Mouse (Mus musculus) lung, embryonic 16.5 days (tissue): ENCODE measurements at regions not wholly inside any gene's neighbourhood (a gene's known extent, or its start where the extent isn't known, plus 50 kb on each side); places are given as distances from the start of the nearest gene placed in this dataset.

ENCODE experiments used
- ATAC-seq: fragments of 200-750 bp; cut with Nextera tagmentation; 2 replicates; pipeline ENCODE4 v1.8.0; 2017; ENCODE audit warnings: low read depth, mild to moderate bottlenecking, moderate library complexity
- H3K27ac ChIP-seq: fragments of 300-500 bp; sonication (generic); 2 replicates; pipeline ENCODE4 v1.5.1; 2014; ENCODE audit warnings: mild to moderate bottlenecking, control low read depth, low read length
- H3K27me3 ChIP-seq: fragments of 300-500 bp; sonication (generic); 2 replicates; pipeline ENCODE4 v1.6.1; 2014; ENCODE audit warnings: low read depth, low read length, mixed read lengths; ENCODE audit not compliant: control insufficient read depth, insufficient read depth
- H3K36me3 ChIP-seq: fragments of 300-500 bp; sonication (generic); 2 replicates; pipeline ENCODE4 v1.6.1; 2014; ENCODE audit warnings: low read length; ENCODE audit not compliant: control insufficient read depth, insufficient read depth
- H3K4me1 ChIP-seq: fragments of 300-500 bp; sonication (generic); replicated peaks from 2 replicates; pipeline ENCODE4 v1.6.1; 2014; ENCODE audit warnings: low read length, mixed read lengths; ENCODE audit not compliant: control insufficient read depth, insufficient read depth
- H3K4me2 ChIP-seq: fragments of 300-500 bp; sonication (generic); 2 replicates; pipeline ENCODE4 v1.6.1; 2014; ENCODE audit warnings: low read depth, low read length, control low read depth
- H3K4me3 ChIP-seq: fragments of 300-500 bp; sonication (generic); 2 replicates; pipeline ENCODE4 v1.5.1; 2014; ENCODE audit warnings: mild to moderate bottlenecking, low read length, control low read depth
- H3K9ac ChIP-seq: fragments of 300-500 bp; sonication (generic); 2 replicates; pipeline ENCODE4 v1.6.1; 2014; ENCODE audit warnings: low read length, control low read depth
- H3K9me3 ChIP-seq: fragments of 300-500 bp; sonication (generic); 2 replicates; pipeline ENCODE4 v1.6.1; 2016; ENCODE audit warnings: low read length; ENCODE audit not compliant: control insufficient read depth
- WGBS: fragments of 180-500 bp; shearing (Covaris S2); extraction: QIAGEN DNeasy Blood & Tissue Kit; methylation state at CpG from one replicate; pipeline ENCODE4 v1.1.7; 2014; 5-methylcytosine and 5-hydroxymethylcytosine counted together

DNA sequence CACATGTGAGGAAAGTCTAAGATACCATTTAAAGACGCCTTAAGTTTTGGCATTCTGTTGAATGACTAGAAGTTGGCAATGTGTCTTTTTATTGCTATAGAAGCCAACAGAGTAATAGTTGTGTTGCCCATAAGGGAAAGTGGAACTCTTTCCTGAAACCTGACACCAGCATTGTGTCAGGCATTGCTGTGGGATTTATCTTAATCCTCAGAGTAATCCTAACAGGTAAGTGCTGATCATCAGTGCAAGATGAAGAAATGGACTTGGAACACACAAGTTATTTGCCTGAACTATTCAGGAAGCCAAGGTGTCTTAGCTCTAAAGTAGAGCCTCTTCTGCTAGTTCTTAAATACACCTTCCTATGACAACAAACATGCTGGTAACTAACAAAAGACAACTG is 198.3 kb upstream of the Rbms1 start:
- no peak for ATAC-seq
- 85% methylated on average over 1 of the region's 1 CpGs for WGBS
- no peaks in the 10 kb centered on the region for H3K9me3 ChIP-seq

DNA sequence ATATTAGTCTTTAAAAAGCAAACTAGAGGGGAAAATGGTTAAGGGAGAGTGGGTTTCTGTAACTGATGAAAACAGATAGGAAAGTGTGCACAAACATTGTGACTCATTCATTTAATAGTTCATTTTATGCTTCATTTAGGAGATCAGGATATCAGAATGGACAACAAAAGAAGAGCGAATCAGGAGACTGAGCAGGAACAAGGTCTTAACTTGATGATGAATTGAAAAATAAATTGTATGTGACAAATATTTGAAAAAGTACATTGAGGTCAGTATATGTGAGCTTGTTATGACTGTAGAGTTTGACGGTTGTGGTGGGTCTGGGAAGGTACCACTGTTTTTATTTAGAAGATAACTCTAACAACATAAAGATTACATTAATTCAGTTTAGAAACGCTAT is 196.8 kb upstream of the Rbms1 start:
- H3K4me1 ChIP-seq = no peaks in the 10 kb centered on the region
- ATAC-seq = no peak
- H3K9me3 ChIP-seq = no peaks in the 10 kb centered on the region
- no peak overlapping the region for H3K9ac ChIP-seq
- no peak overlapping the region for H3K27ac ChIP-seq
- no peak overlapping the region for H3K4me2 ChIP-seq
- H3K4me3 ChIP-seq = no peak overlapping the region
- H3K36me3 ChIP-seq = no peaks in the 10 kb centered on the region
- WGBS = 71% methylated on average over 3 of the region's 3 CpGs
- no peaks in the 10 kb centered on the region for H3K27me3 ChIP-seq

More for the DNA sequence above, 198.3 kb upstream of the Rbms1 start:
- Histone ChIP-seq H3K27me3 (no peaks in the 10 kb centered on the region), H3K4me3 (no peak overlapping the region), H3K36me3 (no peaks in the 10 kb centered on the region), H3K27ac (no peak overlapping the region), H3K9ac (no peak overlapping the region), H3K4me2 (no peak overlapping the region), H3K4me1 (no peaks in the 10 kb centered on the region)

DNA sequence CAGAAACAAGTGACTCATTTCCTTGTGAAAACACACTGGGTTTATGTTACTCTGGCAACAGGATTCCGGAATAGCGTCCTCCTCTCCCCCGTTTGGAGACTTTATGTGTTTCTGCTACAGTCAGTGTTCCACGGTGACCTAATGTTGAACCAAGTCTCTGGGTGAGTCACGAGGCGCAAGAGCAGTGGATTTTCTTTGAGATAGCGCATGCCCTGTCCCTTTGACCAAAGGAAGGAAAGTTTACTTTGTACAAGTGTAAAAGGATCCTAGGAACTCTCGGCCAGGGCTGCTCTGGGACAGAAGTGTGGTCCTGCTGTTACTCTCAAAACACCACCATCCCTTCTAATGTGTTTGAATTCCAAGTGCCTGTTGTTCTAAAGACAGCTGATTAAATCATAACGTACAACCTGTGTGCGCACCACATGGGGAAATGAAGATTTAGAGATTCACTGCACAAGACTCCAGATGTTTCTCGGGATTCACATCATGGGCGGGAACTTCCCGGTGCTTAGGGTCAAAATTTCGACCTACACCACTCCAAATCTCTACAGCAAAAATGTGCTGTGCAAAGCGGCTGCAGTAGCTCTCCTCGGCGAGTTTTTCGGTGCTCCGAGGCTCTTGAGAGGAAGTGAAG is 176.1 kb upstream of the Rbms1 start:
- peak overlapping the region; percentile 82 for H3K27ac ChIP-seq
- no peaks in the 10 kb centered on the region for H3K27me3 ChIP-seq
- ATAC-seq = peak; percentile 89
- peak overlapping the region; percentile 37 for H3K4me3 ChIP-seq
- H3K36me3 ChIP-seq = no peaks in the 10 kb centered on the region
- H3K9me3 ChIP-seq = no peaks in the 10 kb centered on the region
- H3K4me1 ChIP-seq = peaks cover 24% of the 10 kb centered on the region
- 2% methylated on average over 19 of the region's 19 CpGs for WGBS
- peak overlapping the region; percentile 53 for H3K4me2 ChIP-seq
- H3K9ac ChIP-seq = peak overlapping the region; percentile 53

DNA sequence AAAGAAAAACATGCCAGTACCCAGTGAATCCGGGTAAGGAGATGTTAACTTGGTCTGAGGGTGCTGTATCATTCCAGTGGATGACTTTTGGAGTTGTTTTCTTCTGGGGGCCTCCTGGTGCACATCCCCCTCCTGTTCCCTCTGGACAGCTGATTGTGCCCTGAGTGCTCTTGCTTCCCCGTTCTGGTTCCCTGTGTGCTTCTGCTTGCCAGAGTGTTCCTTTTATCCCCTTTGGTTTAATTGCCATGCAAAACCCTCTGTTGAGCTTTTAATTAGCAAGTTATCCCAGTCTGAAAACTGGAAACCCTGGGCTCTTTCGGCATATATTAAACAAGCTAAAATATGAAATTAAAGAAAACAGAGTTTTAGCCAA is 175.6 kb upstream of the Rbms1 start:
- peak; percentile 54 for ATAC-seq

DNA sequence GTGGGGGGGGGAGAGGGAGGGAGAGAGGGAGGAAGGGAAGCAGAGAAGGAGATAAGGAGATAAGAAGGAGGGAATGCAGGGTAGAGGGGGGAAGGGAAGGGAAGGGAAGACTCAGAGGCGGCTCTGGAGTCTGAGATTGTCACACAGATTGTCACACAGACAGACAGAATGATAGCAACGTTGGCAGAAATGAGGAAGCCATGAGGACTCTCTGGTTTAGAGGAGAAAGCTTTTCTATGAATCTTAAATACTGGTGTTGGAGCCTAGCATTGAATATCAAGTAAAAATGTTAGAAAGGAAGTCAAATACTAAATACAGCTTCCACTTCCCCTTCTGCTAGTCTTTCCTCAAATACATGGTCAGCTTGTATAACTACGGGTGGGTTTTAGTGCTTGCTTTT is 174.4 kb upstream of the Rbms1 start:
- no peak for ATAC-seq

More for the DNA sequence above, 175.6 kb upstream of the Rbms1 start:
- H3K4me2 ChIP-seq = peak overlapping the region; percentile 53
- H3K27ac ChIP-seq = peak overlapping the region; percentile 82
- peak overlapping the region; percentile 37 for H3K4me3 ChIP-seq
- 13% methylated on average over 3 of the region's 3 CpGs for WGBS
- H3K36me3 ChIP-seq = no peaks in the 10 kb centered on the region
- H3K9me3 ChIP-seq = no peaks in the 10 kb centered on the region
- peaks cover 24% of the 10 kb centered on the region for H3K4me1 ChIP-seq
- H3K9ac ChIP-seq = no peak overlapping the region
- no peaks in the 10 kb centered on the region for H3K27me3 ChIP-seq

DNA sequence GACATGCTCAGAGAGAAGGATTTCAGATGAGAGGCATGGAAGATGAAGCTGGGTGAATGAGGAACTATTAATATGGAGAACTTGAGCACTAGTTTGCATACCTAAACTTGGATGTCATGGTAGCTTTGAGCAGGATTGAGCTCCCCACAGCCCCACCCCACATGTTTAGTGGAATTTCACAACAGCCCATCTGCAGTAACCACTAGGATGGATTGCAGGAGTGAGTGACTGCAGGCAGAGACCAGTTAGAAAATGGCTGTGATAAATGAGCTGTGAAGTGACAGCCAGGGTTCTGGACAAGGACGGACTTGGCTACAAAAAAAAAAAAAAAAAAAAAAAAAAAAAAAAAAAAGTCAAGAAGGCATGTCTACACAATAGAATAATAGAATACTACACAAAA is 173.9 kb upstream of the Rbms1 start:
- WGBS = 18% methylated on average over 1 of the region's 1 CpGs
- ATAC-seq = peak; percentile 53; the same call in 1 of the 2 replicates
- H3K9me3 ChIP-seq = no peaks in the 10 kb centered on the region

More for the DNA sequence above, 174.4 kb upstream of the Rbms1 start:
- Histone ChIP-seq H3K9ac (no peak overlapping the region), H3K9me3 (no peaks in the 10 kb centered on the region), H3K27me3 (no peaks in the 10 kb centered on the region), H3K4me1 (peaks cover 24% of the 10 kb centered on the region), H3K36me3 (no peaks in the 10 kb centered on the region), H3K27ac (no peak overlapping the region; the same call in 1 of the 2 replicates), H3K4me2 (no peak overlapping the region), H3K4me3 (no peak overlapping the region)
- 16% methylated on average over 3 of the region's 3 CpGs for WGBS

DNA sequence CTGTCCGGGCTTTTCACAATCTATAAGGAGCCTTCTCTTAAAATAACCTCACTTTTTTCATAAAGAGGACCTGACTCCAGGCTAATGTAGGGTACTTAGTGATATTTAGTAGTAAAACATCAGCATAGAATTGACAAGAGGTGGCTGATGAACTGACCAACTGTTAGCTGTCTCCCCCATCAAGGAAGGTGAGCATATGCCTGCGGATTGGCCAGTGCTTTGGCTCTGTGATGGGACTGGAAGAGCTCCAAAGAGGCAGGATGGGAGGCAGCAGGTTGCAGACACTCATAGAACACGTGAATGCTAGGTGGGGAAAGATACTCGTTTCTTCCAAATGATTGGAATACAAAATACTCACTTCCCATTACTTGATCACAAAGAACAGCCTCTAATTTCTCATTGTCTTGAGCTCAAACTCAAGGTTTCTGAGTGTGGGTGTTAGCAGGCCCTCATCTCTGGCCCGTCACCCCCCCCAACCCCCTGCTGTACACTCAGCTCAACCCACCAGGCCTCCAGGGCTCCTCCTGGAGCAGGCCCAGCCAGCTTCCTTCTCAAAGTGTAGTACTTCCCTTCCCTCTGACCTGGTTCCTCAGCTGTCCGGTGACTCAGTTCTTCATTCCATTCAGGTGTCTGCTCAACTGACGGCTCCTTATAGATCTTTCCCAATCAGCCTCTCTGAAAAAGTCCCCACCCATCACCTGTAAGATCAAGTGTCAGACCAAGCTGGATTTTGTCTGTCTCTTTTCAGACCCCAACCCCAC is 160.2 kb upstream of the Rbms1 start:
- no peak for ATAC-seq
- H3K4me2 ChIP-seq = no peak overlapping the region
- H3K27ac ChIP-seq = no peak overlapping the region
- H3K9me3 ChIP-seq = no peaks in the 10 kb centered on the region
- no peaks in the 10 kb centered on the region for H3K4me1 ChIP-seq
- WGBS = 79% methylated on average over 7 of the region's 7 CpGs
- H3K9ac ChIP-seq = no peak overlapping the region
- no peaks in the 10 kb centered on the region for H3K27me3 ChIP-seq
- no peaks in the 10 kb centered on the region for H3K36me3 ChIP-seq
- no peak overlapping the region for H3K4me3 ChIP-seq

More for the DNA sequence above, 173.9 kb upstream of the Rbms1 start:
- Histone ChIP-seq H3K36me3 (no peaks in the 10 kb centered on the region), H3K27me3 (no peaks in the 10 kb centered on the region), H3K27ac (no peak overlapping the region), H3K4me1 (peaks cover 24% of the 10 kb centered on the region), H3K4me2 (no peak overlapping the region), H3K4me3 (no peak overlapping the region), H3K9ac (no peak overlapping the region)

DNA sequence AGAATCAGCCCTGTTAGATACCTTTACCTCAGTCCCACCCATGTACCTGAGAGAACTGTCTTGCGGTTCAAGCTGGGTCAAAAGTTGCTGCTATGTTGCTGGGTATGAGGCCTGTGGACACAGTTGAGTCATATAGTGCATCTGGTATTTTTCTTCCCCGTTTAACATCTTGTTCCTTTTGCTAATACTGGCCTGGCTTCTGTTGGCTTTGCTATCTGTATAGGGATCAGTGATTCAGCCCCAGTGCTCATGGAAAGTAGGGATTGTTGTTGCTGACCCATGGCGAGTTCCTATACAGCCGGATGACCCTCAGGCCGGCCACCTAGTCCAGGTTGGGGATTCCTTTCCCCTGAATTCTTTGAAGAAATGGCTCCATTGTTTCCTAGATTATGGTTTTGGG is 158.3 kb upstream of the Rbms1 start:
- Histone ChIP-seq H3K36me3 (no peaks in the 10 kb centered on the region), H3K4me1 (no peaks in the 10 kb centered on the region), H3K27ac (no peak overlapping the region), H3K9me3 (no peaks in the 10 kb centered on the region), H3K4me3 (no peak overlapping the region), H3K9ac (no peak overlapping the region), H3K4me2 (no peak overlapping the region), H3K27me3 (no peaks in the 10 kb centered on the region)
- WGBS = 85% methylated on average over 5 of the region's 5 CpGs
- ATAC-seq = no peak

DNA sequence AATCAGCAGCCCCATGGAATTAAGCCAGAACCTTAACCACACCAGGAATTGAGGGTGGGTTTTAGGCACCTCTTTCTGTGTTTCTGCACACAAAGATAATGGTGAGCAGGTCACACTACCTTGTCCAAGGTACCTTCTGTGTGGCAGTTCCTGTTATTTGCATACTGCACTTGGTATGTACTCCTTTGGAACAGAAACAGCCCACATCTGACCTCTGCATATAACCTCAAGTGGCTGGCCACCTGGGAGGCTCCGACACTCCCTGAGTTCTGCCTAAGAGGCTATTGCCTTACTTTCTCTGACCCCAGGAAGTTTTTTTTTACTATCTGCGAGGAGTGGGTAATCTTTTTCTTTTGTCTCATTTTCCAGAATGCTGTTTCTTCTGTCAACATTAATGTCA is 151.6 kb upstream of the Rbms1 start:
- ATAC-seq = peak; percentile 71
- Histone ChIP-seq H3K4me1 (no peaks in the 10 kb centered on the region; the same call in 1 of the 2 replicates), H3K4me3 (no peak overlapping the region), H3K4me2 (no peak overlapping the region), H3K36me3 (no peaks in the 10 kb centered on the region), H3K9ac (no peak overlapping the region), H3K27ac (peak overlapping the region; percentile 71), H3K9me3 (no peaks in the 10 kb centered on the region), H3K27me3 (no peaks in the 10 kb centered on the region)
- 30% methylated on average over 2 of the region's 2 CpGs for WGBS
